Mouse (Mus musculus) C2C12 (cell line): ENCODE measurements around the gene Wdr73.

ENCODE experiments used
- CTCF ChIP-seq: IDR thresholded peaks from one replicate; pipeline ENCODE4 v1.5.1; 2011; ENCODE audit not compliant: control insufficient read depth, insufficient read depth, insufficient read length
- FOSL1 ChIP-seq: IDR thresholded peaks from one replicate; pipeline ENCODE4 v1.8.0; 2011; ENCODE audit warnings: mild to moderate bottlenecking, low read length; ENCODE audit not compliant: poor library complexity, insufficient read depth, severe bottlenecking
- MYOD1 ChIP-seq: IDR thresholded peaks from one replicate; pipeline ENCODE4 v1.6.1; 2011; ENCODE audit warnings: low read depth; ENCODE audit not compliant: control insufficient read depth, insufficient read length

GRCm38 (mm10) chr7:80882830-80883505 lies 18.1 kb downstream of the Wdr73 start:
- no peak for TF ChIP-seq CTCF
- no peak for TF ChIP-seq FOSL1
- TF ChIP-seq MYOD1: no peak
